Mouse (Mus musculus): ENCODE measurements around the gene Fam110c. TPM values are rescaled to one million over a fixed set of nuclear protein-coding genes. Genes with fewer than 3 reads are reported as not detected.

The Fam110c gene
- polyA plus RNA-seq (2017; shearing (Covaris generic)) = not detected

GRCm38 (mm10) chr12:31073412-31074354, at the start of gene Fam110c:
Gene Fam110c (plus strand): TSS chr12:31073861.

Other genes with a start within 250 kb of the Fam110c start
- not detected for gene Alkal2, start 189.5 kb upstream of the Fam110c start, polyA plus RNA-seq (2017; shearing (Covaris generic))
- 28.5 TPM for gene Acp1, start 162.3 kb upstream of the Fam110c start, polyA plus RNA-seq (2017; shearing (Covaris generic))
- 0.85 TPM for gene Sh3yl1, start 162.2 kb upstream of the Fam110c start, polyA plus RNA-seq (2017; shearing (Covaris generic))
- not detected for gene Gm6993, start 166.9 kb downstream of the Fam110c start, polyA plus RNA-seq (2017; shearing (Covaris generic))
- gene Lamb1, start 191.4 kb downstream of the Fam110c start, polyA plus RNA-seq (2017; shearing (Covaris generic)) = not detected